Comparison of ENCODE assay signal across 13 mouse cellular contexts in the genomic region with DNA sequence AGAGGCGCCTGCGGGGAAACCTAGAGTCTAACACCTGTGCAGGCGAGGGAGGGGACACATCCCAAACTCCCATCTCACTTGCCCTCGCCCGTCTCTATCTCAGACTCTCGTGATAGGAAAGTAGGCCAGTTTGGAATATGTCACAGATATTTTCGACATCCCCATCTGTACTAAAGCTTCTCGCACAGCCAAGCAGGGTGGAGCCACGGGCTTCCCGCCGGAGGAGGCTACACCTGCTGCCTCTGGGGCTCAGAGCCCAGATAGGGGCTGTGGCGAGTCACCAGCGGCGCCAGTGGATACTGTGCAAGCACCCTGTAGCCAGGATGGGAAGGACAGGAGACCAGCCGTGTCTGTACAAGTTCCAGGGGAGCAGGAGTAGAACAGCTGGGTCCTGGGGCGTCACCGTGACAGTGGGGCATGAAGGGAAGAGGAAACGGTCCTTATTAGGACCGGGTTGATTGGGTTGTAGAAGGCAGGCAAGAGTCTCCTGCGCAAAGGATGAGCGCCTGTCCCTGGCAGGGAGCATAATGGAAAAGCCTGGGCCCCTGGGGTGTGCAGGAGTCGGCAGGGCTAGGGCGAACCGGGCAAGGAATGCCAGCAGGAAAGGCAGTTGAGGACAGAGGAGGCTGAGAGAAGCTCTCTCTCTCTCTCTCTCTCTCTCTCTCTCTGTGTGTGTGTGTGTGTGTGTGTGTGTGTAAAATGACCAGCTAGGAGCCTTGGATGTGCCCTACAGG. TPM values are rescaled to one million over a fixed set of nuclear protein-coding genes. Genes with fewer than 3 reads are reported as not detected.
DNase-seq lines count a peak whose midpoint lies in the region; TF ChIP-seq lines count a peak whose summit lies in the region.
"Had no signal": no experiment of that assay in that cellular context is flagged by ENCODE, and none has a peak within 500 bp of the region (broad histone marks: within the 10 kb centered on the region; RNA-seq: fewer than 3 reads in every experiment).

No protein-coding gene starts in this region.

- no peak for DNase-seq in layer of hippocampus, adult 2 months (ENCODE audit: low spot score in 2 of 2)
- no peak for DNase-seq in layer of hippocampus, adult 8-10 months (ENCODE audit: low spot score in 2 of 2)
- DNase-seq in cerebellum, adult 11 months: peak; percentile 40
- peak; percentile 53 for DNase-seq in cerebellum, adult 9-11 months
- peak; percentile 63 to 93 for DNase-seq in left cerebral cortex, postnatal 25 days (ENCODE audit: low spot score in 2 of 2)
- DNase-seq in adrenal gland, adult (ENCODE audit: inconsistent age in 2 of 2, low spot score in 1 of 2): no peak
- DNase-seq in lung, postnatal 10 days: no peak
- DNase-seq: heart, adult 2 months; layer of hippocampus, postnatal 36 days; thymus, adult 2 months had no signal

- TF ChIP-seq CTCF in layer of hippocampus, adult 2 months (conservative IDR thresholded peaks at IDR 0.05): no peak

- intact Hi-C loops in left cerebral cortex, postnatal 25 days (cut with DNase I): loop anchor here (1.0 kb wide), 1 partner anchor 19 kb away; no protein-coding TSS in a partner anchor

- H3K27ac ChIP-seq in layer of hippocampus, adult 2 months: no peak overlapping the region; the same call in 1 of the 2 replicates
- H3K27ac ChIP-seq: heart, adult 2 months; liver, embryonic 15.5 days; neural tube, embryonic 12.5 days had no signal

- peak overlapping the region; percentile 33; the same call in 1 of the 2 replicates for H3K4me3 ChIP-seq in layer of hippocampus, adult 2 months
- H3K4me3 ChIP-seq: heart, adult 2 months; liver, embryonic 15.5 days; neural tube, embryonic 12.5 days had no signal

RNA-seq across cellular contexts. Expression of a gene that starts 14.4 kb away (rescaled TPM):
- total RNA-seq in layer of hippocampus, adult 2 months (2021): 100 to 1,000 TPM; 226 to 232 TPM
- 100 to 1,000 TPM; 212 to 220 (median 217) TPM for total RNA-seq in layer of hippocampus, adult 8-10 months (2022)
- 100 to 1,000 TPM; 323 to 339 TPM for total RNA-seq in left cerebral cortex, postnatal 25 days (2021)
- total RNA-seq: megakaryocyte, adult 5-6 weeks had no signal

RNA-seq across cellular contexts. Expression of a gene that starts 39.1 kb away (rescaled TPM):
- 10 to 100 TPM; 34.1 to 35.1 TPM for total RNA-seq in layer of hippocampus, adult 2 months (2021)
- total RNA-seq in layer of hippocampus, adult 8-10 months (2022): 10 to 100 TPM; 28.9 to 38.6 (median 33.9) TPM
- total RNA-seq in left cerebral cortex, postnatal 25 days (2021): 10 to 100 TPM; 77.4 to 92.2 TPM

Comparison
In these comparisons a context has a peak if more than half of its experiments do, and no peak if none do; other contexts are left out.
1. DNase-seq: peak in cerebellum, adult 11 months (single experiment), cerebellum, adult 9-11 months (single experiment) and left cerebral cortex, postnatal 25 days (2 of 2); none in layer of hippocampus, adult 2 months (0 of 2), layer of hippocampus, adult 8-10 months (0 of 2), adrenal gland, adult (0 of 2) and lung, postnatal 10 days (single experiment).